Mouse (Mus musculus) kidney, postnatal 14 days (tissue): ENCODE measurements around the gene Socs3.

Experiments used
- DNase-seq: peaks from one replicate; pipeline ENCODE4 v3.0.0; 2022; ENCODE audit warnings: mixed read lengths

The Socs3 gene

GRCm38 (mm10) chr11:117952174-117952933 is 17.5 kb downstream of the Socs3 start:
- no peak for DNase-seq

DNA sequence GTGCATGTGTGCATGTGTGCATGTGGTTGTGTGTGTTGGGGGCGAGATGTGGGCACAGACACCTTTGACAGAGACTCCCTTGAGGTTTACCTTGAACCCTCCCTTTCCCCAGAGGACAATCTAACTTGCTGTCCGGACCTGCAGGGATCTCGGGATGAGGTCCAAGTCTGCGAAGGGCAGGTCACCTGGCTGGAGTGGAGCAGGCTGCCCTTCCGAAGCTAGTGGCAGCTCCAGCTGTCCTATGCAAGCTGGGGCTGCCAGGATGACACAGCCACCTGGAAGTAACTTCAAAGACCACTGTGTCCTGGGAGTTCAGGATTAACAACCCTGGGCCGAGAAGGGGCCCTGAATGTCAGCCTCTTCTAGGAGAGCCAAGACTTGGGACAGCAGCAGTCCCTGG is 18.5 kb downstream of the Socs3 start:
- no peak for DNase-seq

DNA sequence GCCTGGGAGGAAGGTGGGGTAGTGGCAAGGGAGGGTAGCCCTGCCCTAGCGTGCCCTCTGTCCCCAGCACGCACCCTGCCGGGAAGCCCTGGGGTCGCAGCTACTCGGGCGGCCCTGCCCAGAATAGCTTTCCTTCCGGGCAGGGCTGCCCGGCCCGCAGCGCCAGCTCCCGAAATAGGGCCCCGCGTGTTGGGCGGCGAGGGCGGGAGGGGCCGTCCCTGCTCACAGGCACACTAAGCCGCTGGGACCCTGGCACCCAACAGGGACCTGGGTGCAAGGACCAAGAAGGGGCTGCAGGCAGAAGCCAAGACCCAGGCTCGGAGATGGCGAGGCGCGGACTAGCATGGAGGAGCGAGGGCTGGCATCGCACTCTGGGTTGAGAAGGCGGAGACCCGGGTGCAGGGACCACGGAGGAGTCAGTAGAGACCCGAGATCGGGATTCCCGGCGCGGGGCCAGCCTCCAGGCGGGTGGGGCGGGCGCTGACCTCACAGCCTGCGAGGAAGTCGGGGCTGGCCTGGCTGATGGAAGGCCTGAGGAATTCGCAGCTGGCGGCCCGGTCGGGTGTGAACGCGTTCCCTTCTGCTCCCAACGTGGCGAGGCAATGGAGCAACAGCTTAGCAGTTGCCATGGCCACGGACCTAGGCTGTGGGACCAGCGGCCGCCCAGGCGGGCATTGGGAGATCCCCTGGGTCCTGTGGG is 20.3 kb downstream of the Socs3 start:
- peak; percentile 86 for DNase-seq

DNA sequence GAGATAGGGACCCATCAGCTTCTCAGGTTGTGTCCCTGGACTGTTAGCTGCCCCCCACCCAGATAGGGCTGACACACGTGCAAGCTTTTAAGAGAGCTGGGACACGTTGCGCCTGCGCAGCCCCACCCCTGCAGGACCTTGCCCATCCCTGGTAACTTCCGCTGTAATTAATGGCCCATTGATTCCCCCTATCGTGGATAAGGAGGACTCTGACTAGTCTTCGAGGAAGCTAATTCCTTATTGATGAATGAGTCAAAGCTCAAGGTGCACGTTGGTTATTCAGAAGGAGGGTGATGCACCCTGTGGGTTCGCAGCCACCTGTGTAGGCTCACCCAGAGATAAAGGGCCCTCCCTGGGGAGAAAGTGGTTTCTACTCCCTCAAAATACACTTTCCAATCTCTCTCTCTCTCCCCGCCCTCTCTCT is 22.8 kb downstream of the Socs3 start:
- DNase-seq, result no peak

DNA sequence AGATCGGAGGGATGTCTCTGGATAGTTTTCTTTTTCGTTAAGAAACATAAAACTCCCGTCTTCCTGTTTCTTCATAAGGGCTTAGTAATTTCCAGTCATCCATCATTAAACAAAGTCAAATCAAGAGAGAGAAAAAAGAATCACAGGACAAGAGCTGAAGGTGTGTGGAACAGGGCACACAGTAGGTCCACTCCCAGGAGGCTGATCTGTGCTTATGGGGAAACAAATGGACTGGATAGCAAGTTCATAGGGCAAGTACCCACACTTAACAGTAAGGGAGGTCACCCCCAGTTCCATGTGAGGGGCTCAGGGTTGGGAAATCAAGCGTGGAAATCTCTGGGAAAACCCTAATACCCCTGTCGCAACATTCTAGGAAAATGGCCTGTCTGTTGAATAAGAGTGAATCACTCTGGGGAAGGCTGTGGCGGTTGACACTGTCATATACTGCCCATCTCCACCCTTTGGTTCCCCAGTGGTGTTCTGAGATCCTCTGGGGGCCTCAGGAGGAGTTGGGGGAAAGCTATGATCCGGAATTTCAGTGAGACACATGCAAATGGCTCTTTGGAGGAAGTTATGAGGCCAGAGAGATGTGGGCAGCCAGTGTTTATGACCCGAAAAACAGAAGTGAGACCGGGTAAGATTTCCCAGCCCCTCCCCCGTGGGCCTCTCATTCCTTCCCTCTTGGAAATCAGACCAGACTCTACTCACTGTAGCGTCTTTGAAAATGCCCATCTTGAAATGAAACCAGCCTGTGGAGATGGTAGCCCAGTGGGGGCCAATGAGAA is 23.5 kb downstream of the Socs3 start:
- DNase-seq, result no peak

DNA sequence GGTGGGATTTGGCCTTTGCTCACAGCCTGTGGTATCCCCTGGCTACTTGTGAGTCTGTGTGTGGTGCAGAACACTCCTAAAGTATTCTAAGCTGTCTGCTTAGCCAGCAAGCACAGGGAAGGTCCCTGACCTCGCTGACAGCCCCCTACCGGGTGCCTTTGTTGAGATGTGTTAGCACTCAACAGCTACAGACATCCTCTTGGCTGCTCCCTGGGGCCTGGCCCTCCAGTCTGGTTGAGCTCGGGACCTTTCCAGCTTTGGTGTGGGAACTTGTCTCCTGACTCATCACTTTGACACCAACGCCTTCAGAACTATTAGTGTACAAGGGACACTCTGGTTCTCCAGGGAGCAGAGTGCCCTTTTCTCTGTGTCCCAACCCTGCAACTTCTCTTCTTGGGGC is 28.0 kb downstream of the Socs3 start:
- DNase-seq, result no peak

- no peak for DNase-seq
Measured at GRCm38 (mm10) chr11:117941325-117941834, 28.5 kb downstream of the Socs3 start.

GRCm38 (mm10) chr11:117940881-117941280 is 29.0 kb downstream of the Socs3 start:
- DNase-seq, result no peak

- peak; percentile 87 for DNase-seq
Measured at GRCm38 (mm10) chr11:117939741-117940285, 30.0 kb downstream of the Socs3 start.

- no peak for DNase-seq
Measured at GRCm38 (mm10) chr11:117939004-117939730, 30.7 kb downstream of the Socs3 start.

GRCm38 (mm10) chr11:117936202-117936601 is 33.6 kb downstream of the Socs3 start:
- peak; percentile 87 for DNase-seq

- peak; percentile 74 for DNase-seq
Measured at GRCm38 (mm10) chr11:117935616-117936015, 34.2 kb downstream of the Socs3 start.

GRCm38 (mm10) chr11:117934576-117935368 is 35.1 kb downstream of the Socs3 start:
- DNase-seq, result no peak

DNA sequence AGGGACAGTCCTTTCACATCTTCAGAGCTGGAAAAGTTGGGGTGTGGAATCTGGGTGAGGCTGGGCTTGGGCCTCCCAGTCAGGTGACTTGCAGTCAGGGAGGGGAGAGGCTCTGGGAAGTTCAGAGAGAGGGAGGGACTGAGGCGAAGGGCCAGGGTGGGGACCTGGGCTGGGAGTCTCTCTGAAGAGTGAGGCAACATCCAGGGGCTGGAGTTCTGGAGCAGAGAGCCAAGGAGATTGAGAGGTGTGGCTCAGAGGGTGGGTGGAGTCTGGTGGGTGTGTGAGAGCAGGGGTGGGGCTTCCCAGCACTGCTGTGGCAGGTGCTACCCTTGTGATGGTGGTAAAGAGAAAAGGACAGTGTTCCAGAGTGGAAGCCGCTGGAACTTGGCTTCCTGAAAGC is 35.7 kb downstream of the Socs3 start:
- no peak for DNase-seq

DNA sequence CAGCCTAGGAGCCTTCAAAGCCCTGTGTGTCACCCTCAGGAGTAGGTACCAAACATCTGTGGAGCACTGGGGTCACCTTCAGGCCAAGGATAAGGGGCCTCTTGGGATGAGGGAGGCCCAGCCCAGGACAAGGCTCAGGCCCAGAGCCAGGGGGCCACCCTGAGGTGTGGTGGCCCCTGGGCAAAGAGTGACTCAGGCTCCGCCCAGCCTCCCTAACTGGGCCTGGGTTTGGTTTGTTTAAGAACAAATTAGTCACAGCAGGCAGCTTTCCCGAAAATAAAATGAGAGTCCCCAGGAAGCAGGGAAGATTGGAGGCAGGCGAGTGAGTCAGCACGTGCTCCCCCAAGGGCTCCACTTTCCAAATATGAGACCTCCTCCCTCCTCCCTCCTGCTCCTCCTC is 37.7 kb downstream of the Socs3 start:
- no peak for DNase-seq

GRCm38 (mm10) chr11:117931576-117931975 is 38.3 kb downstream of the Socs3 start:
- no peak for DNase-seq

DNA sequence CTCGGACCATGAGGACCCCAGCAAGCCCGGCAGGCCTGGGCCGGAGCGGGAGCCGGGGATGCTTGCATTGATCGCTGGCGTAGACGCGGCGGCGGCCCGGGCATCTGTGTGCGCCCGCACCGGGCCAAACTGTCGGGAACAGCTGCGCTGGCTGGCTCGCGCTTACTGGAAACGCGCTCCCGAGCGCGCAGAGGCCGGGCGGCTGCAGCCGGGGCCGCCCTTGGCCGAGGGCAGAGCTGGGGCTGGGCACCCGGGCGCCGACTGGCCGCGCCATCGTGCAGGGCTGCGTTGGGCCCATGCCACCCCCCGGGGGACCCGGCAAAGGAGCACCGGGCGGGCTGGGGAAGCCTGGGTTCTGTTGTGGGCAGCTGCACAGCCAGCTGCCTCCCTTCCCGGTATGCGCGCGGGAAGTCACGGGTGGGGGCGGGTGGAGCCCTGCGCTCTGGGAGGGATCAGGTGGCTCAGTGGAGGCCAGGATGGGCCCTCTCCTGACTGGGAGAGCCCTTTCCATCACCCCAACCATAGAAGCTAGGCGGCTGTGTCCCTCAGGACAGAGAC is 39.0 kb downstream of the Socs3 start:
- peak; percentile 41 for DNase-seq

- no peak for DNase-seq
Measured at GRCm38 (mm10) chr11:117925541-117925940, 44.3 kb downstream of the Socs3 start.

DNA sequence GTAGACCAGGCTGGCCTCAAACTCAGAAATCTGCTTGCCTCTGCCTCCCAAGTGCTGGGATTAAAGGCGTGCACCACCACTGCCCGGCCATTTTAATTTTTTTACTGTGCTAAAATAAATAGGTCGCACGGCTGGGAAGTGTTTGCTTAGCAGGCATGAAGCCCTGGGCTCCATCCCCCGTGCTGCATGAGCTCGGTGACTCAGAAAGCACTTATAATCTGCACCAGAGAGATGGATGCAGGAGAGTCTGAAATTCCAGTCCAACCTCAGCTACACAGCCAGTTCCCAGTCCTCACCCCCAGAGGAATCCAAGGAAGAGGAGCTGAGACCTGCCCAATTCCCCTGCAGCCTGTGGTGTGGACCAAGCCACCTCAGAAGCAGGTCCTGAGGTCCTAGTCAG is 45.4 kb downstream of the Socs3 start:
- DNase-seq, result no peak

- DNase-seq, result no peak
Measured at GRCm38 (mm10) chr11:117923279-117923678, 46.6 kb downstream of the Socs3 start.

DNA sequence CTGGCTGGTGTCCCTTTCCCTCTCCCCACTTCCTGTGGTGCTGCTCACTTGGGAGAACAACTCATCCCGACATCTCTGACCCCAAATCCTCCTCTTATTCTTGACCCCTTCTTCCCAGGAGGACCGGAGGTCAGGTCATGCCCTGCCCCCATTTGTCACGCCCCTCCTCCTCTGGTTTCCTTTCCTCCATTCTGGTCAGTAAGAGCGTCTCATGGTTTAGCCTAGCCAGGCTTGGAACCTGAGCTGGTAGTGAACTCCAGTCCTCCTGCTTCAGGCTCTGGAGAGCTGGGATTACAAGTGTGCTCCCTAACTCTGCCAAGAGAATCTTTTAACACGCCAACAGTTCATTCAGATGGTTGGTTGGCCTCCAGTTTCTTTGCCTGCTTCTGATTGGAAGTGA is 50.6 kb downstream of the Socs3 start:
- peak; percentile 56 for DNase-seq
